Mouse (Mus musculus) CD4-positive, CD25-positive, alpha-beta regulatory T cell, adult 4 months (primary cell): ENCODE results near the gene Acot8. TPM values are rescaled to one million over a fixed set of nuclear protein-coding genes. Genes with fewer than 3 reads are reported as not detected.

ENCODE experiments used
- ATAC-seq: one replicate; pipeline ENCODE4 v1.8.0; 2017
- polyA plus RNA-seq, 2 experiments: library from polyadenylated mRNA; unstranded; fragments of 100-300 nt; shearing (Covaris generic); gene quantifications; one replicate each; pipeline ENCODE4 v1.2.1; 2017

Gene Acot8
- polyA plus RNA-seq, 2 experiments from 2014 or later: 32.5 to 42.2 TPM

- ATAC-seq: no peak
Measured at GRCm38 (mm10) chr2:164779481-164780086, 25.1 kb downstream of the Acot8 start, which contains the start of gene Tnnc2. TSS of gene Tnnc2 (minus strand) at chr2:164779967.

- no peak for ATAC-seq
Measured at GRCm38 (mm10) chr2:164778809-164779208, 25.9 kb downstream of the Acot8 start.

GRCm38 (mm10) chr2:164778015-164778287 is 26.7 kb downstream of the Acot8 start:
- no peak for ATAC-seq

GRCm38 (mm10) chr2:164777246-164778014 is 27.3 kb downstream of the Acot8 start:
- no peak for ATAC-seq

- no peak for ATAC-seq
Measured at GRCm38 (mm10) chr2:164776801-164777200, 27.9 kb downstream of the Acot8 start.

GRCm38 (mm10) chr2:164776130-164776529 is 28.6 kb downstream of the Acot8 start:
- ATAC-seq: no peak

GRCm38 (mm10) chr2:164773989-164774364 is 30.7 kb downstream of the Acot8 start:
- no peak for ATAC-seq

GRCm38 (mm10) chr2:164773229-164773988 is 31.3 kb downstream of the Acot8 start:
- ATAC-seq: no peak

GRCm38 (mm10) chr2:164771123-164771522 is 33.6 kb downstream of the Acot8 start:
- ATAC-seq: no peak

- ATAC-seq: no peak
Measured at GRCm38 (mm10) chr2:164770279-164770678, 34.4 kb downstream of the Acot8 start.

- ATAC-seq: peak; percentile 100
Measured at GRCm38 (mm10) chr2:164769258-164770037, 35.2 kb downstream of the Acot8 start, which contains the start of gene Ube2c. TSS of gene Ube2c (plus strand) at chr2:164769898.

- no peak for ATAC-seq
Measured at GRCm38 (mm10) chr2:164767812-164768540, 36.7 kb downstream of the Acot8 start.

GRCm38 (mm10) chr2:164765841-164766240 is 38.8 kb downstream of the Acot8 start:
- ATAC-seq: no peak

- no peak for ATAC-seq
Measured at GRCm38 (mm10) chr2:164762593-164762992, 42.1 kb downstream of the Acot8 start.

GRCm38 (mm10) chr2:164761971-164762370 is 42.7 kb downstream of the Acot8 start:
- ATAC-seq: no peak

- no peak for ATAC-seq
Measured at GRCm38 (mm10) chr2:164761502-164761901, 43.2 kb downstream of the Acot8 start.

GRCm38 (mm10) chr2:164760059-164760833 is 44.4 kb downstream of the Acot8 start:
- ATAC-seq: no peak

- no peak for ATAC-seq
Measured at GRCm38 (mm10) chr2:164758692-164759091, 46.0 kb downstream of the Acot8 start.

GRCm38 (mm10) chr2:164757841-164758240 is 46.8 kb downstream of the Acot8 start:
- no peak for ATAC-seq

GRCm38 (mm10) chr2:164754800-164755199 is 49.9 kb downstream of the Acot8 start:
- no peak for ATAC-seq

- ATAC-seq: no peak
Measured at GRCm38 (mm10) chr2:164754105-164754504, 50.6 kb downstream of the Acot8 start.
